In genomic region chr7:126396298-126397119, GRCm38 (mm10) we compare ENCODE assay signal across 1 mouse cellular context.
TF ChIP-seq lines count a peak whose summit lies in the region.

TSS of gene Nfatc2ip (minus strand) at chr7:126396737.

TF ChIP-seq in CH12.LX, 34 proteins besides CTCF, POLR2A, EP300 and RAD21 (continued from another document):
- TF ChIP-seq NRF1 (IDR thresholded peaks at IDR 0.05; ENCODE audit: low read depth, low read length) (peak; percentile 54; the same call in 1 of the 2 replicates), E2F4 (IDR thresholded peaks at IDR 0.05; ENCODE audit: insufficient replicate concordance, low read depth, low read length) (peak; percentile 99), ZC3H11A (IDR thresholded peaks at IDR 0.05; ENCODE audit: low read depth, low read length) (no peak), USF2 (conservative IDR thresholded peaks at IDR 0.05; ENCODE audit: low read depth, low read length) (no peak), ZKSCAN1 (IDR thresholded peaks at IDR 0.05; ENCODE audit: borderline replicate concordance, low read depth, low read length) (no peak), POLR2AphosphoS2 (IDR thresholded peaks at IDR 0.05; ENCODE audit: low read depth, low read length) (0 out of 2 replicates have a peak, but pooled peaks have one; percentile 35), JUND (conservative IDR thresholded peaks at IDR 0.05; ENCODE audit: low read depth, low read length) (no peak), UBTF (IDR thresholded peaks at IDR 0.05; ENCODE audit: low read depth, low read length) (no peak), MAFK (IDR thresholded peaks at IDR 0.05; ENCODE audit: insufficient replicate concordance, low read length) (no peak), TBP (conservative IDR thresholded peaks at IDR 0.05; ENCODE audit: low read depth, low read length) (peak; percentile 74; the same call in 1 of the 2 replicates), SIN3A (IDR thresholded peaks at IDR 0.05; ENCODE audit: low read length) (peak; percentile 76), MXI1 (IDR thresholded peaks at IDR 0.05; ENCODE audit: low read depth, low read length) (peak; percentile 82)
